Mouse (Mus musculus): ENCODE measurements around the gene Cd99l2. TPM values are rescaled to one million over a fixed set of nuclear protein-coding genes. Genes with fewer than 3 reads are reported as not detected.

Gene Cd99l2
- polyA plus RNA-seq, 1 experiment from 2014 or later = 17.0 TPM

DNA sequence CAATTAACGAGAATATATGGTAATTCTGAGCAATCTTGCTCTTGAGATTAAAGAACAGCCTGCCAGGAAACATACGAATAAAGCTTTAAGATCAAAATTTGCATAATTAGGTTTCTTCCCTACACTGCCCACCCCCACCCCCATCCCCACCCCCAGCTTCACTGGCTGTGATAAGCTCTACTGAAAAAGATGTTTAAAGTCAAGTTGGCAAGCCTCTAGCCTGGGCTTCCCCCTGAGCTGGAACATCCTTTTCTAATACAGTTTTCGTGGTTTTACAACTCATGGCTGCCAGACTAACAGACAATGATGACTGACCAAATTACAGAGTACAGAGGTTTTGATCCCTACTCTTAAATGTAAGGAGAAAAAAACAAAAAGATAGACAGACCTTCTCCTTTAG is 17.6 kb downstream of the Cd99l2 start:
- Histone ChIP-seq H3K9me3 (ENCODE audit: low read length) (no peaks in the 10 kb centered on the region), H3K4me2 (replicated peaks; ENCODE audit: low read depth, low read length) (no peak overlapping the region), H3K4me3 (ENCODE audit: low read depth, low read length) (no peak overlapping the region), H3K9ac (replicated peaks; ENCODE audit: low read depth) (no peak overlapping the region), H3K4me1 (ENCODE audit: insufficient read depth, low read depth, low read length) (no peaks in the 10 kb centered on the region), H3K36me3 (ENCODE audit: insufficient read depth, low read length) (no peaks in the 10 kb centered on the region), H3K27me3 (replicated peaks; ENCODE audit: insufficient read depth, low read length) (no peaks in the 10 kb centered on the region), H3K27ac (ENCODE audit: low read length) (no peak overlapping the region)
- ATAC-seq (no peak), DNase-seq (ENCODE audit: low spot score) (no peak)
- TF ChIP-seq CTCF (IDR thresholded peaks at IDR 0.05) (no peak), EP300 (IDR thresholded peaks at IDR 0.05) (no peak)
- 84% methylated on average over 3 of the region's 3 CpGs for WGBS

DNA sequence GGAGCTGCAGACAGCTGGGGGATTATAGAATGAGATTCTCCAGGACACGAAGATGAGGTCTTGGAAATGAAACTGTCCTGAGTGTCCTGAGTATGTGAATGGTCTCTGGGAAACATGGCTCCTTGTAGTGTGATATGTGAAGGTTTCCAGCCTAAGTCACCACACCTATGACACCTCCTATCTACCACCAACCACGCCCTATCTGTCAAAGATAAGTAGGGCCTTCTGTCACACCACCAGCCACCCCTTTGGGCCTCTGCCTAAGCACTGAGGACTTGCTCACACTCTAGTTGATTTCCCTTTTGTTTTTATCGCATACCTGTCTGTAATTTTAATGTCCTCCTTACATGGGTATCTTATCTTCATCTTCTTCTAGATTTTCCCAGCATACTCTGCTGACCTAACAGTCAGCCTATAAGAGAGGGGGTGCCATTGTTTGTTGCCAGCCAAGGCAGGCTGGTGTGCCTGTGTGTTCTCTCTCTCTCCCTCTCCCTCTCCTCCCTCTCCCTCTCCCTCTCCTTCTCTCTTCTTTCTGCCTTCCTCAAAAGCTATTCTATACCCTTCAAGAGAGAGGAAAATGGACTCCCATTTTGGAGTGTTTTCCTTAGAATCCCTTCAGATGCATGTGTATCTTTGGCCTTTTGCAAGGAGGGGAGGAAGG is 18.2 kb downstream of the Cd99l2 start:
- WGBS = 82% methylated on average over 3 of the region's 3 CpGs
- ATAC-seq = no peak
- H3K4me1 ChIP-seq (ENCODE audit: insufficient read depth, low read depth, low read length) = no peaks in the 10 kb centered on the region

DNA sequence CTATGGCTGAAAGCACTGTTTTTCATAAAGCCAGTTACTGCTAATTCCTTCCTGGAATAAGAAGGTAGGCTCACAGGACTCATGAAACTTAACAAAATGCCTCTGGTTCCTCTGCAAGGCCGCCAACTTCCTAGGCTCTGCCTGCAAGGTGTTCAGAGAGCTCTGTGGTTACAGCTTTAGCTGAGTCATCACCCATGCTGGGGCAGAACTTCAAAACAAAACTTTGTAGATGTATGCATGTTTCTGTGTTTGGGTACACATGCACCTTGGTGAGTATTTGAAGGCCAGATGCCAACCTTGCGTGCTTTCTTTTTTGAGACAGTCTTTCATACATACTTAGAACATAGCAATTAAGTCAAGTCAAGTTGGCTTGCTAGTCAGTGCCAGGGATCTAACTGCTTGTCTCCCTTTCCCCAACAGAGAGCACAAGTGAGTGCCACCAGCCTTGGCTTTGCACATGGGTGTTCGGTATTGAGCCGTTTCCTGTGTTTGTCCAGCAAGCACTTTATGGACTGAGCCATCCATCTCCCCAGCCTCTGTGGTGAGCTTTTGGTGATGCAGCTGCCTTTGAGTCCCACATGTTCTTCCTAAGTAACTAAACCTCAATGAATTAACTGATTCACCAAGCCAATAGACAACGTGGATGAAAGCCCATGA is 23.9 kb downstream of the Cd99l2 start:
- H3K9ac ChIP-seq (replicated peaks; ENCODE audit: low read depth) = no peak overlapping the region
- no peak overlapping the region for H3K4me3 ChIP-seq (ENCODE audit: low read depth, low read length)
- H3K4me1 ChIP-seq (ENCODE audit: insufficient read depth, low read depth, low read length) = no peaks in the 10 kb centered on the region
- ATAC-seq = no peak
- no peaks in the 10 kb centered on the region for H3K9me3 ChIP-seq (ENCODE audit: low read length)
- H3K27me3 ChIP-seq (replicated peaks; ENCODE audit: insufficient read depth, low read length) = no peaks in the 10 kb centered on the region
- H3K4me2 ChIP-seq (replicated peaks; ENCODE audit: low read depth, low read length) = no peak overlapping the region
- H3K36me3 ChIP-seq (ENCODE audit: insufficient read depth, low read length) = no peaks in the 10 kb centered on the region
- no peak overlapping the region for H3K27ac ChIP-seq (ENCODE audit: low read length)
- no peak for DNase-seq (ENCODE audit: low spot score)
- WGBS = 80% methylated on average over 5 of the region's 5 CpGs
- TF ChIP-seq EP300 (IDR thresholded peaks at IDR 0.05) (no peak), CTCF (IDR thresholded peaks at IDR 0.05) (no peak)

More for the DNA sequence above, 18.2 kb downstream of the Cd99l2 start:
- no peak overlapping the region for H3K27ac ChIP-seq (ENCODE audit: low read length)
- H3K36me3 ChIP-seq (ENCODE audit: insufficient read depth, low read length) = no peaks in the 10 kb centered on the region
- H3K9ac ChIP-seq (replicated peaks; ENCODE audit: low read depth) = no peak overlapping the region
- no peak overlapping the region for H3K4me2 ChIP-seq (replicated peaks; ENCODE audit: low read depth, low read length)
- DNase-seq (ENCODE audit: low spot score) = no peak
- TF ChIP-seq CTCF (IDR thresholded peaks at IDR 0.05) (no peak), EP300 (IDR thresholded peaks at IDR 0.05) (no peak)
- no peak overlapping the region for H3K4me3 ChIP-seq (ENCODE audit: low read depth, low read length)
- no peaks in the 10 kb centered on the region for H3K27me3 ChIP-seq (replicated peaks; ENCODE audit: insufficient read depth, low read length)
- H3K9me3 ChIP-seq (ENCODE audit: low read length) = no peaks in the 10 kb centered on the region

DNA sequence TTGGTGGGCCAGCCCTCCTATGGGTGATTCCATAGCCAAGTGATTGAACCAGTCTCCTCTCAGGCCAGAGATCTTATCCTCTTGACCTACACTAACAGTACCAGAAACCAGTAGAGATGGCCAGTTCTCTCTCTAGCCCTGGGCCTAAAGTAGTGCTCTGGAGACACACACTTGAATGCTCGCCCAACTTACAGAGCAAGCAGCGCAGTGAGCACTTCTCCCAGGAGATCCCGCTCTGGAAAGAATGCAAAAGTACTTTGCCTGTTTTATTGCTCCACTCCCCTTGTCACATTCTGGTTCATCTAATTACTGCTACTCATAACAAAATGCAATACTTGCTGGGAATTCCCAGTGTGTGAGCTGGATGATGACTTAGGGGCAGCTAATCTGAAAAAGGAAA is 25.2 kb downstream of the Cd99l2 start:
- H3K27me3 ChIP-seq (replicated peaks; ENCODE audit: insufficient read depth, low read length) = no peaks in the 10 kb centered on the region
- WGBS = 80% methylated on average over 3 of the region's 3 CpGs
- no peak overlapping the region for H3K27ac ChIP-seq (ENCODE audit: low read length)
- no peak for TF ChIP-seq CTCF (IDR thresholded peaks at IDR 0.05)
- no peak for TF ChIP-seq EP300 (IDR thresholded peaks at IDR 0.05)
- DNase-seq (ENCODE audit: low spot score) = no peak
- H3K4me2 ChIP-seq (replicated peaks; ENCODE audit: low read depth, low read length) = no peak overlapping the region
- no peak overlapping the region for H3K4me3 ChIP-seq (ENCODE audit: low read depth, low read length)
- H3K4me1 ChIP-seq (ENCODE audit: insufficient read depth, low read depth, low read length) = no peaks in the 10 kb centered on the region
- ATAC-seq = no peak
- no peak overlapping the region for H3K9ac ChIP-seq (replicated peaks; ENCODE audit: low read depth)
- no peaks in the 10 kb centered on the region for H3K9me3 ChIP-seq (ENCODE audit: low read length)
- H3K36me3 ChIP-seq (ENCODE audit: insufficient read depth, low read length) = no peaks in the 10 kb centered on the region

DNA sequence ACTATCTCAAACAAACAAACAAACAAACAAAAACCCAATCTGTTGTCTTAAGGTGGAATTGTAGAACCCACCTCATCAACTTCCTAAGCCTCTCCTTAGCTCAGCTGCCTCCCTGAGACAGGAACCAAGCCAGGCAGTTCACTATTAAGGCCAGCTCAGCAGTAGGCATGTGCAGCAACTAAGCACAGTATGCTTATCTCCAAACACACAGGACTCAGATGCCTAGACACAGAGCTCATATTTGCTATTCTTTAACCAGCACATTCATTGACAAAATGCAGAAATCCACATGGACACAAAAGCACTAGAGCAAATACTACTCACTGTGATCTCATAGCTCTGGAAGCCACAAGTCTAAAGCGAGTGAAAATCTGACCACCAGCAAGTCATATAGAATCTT is 27.2 kb downstream of the Cd99l2 start:
- H3K9me3 ChIP-seq (ENCODE audit: low read length) = no peaks in the 10 kb centered on the region
- no peaks in the 10 kb centered on the region for H3K27me3 ChIP-seq (replicated peaks; ENCODE audit: insufficient read depth, low read length)
- 55% methylated on average over 1 of the region's 1 CpGs for WGBS
- no peak overlapping the region for H3K4me2 ChIP-seq (replicated peaks; ENCODE audit: low read depth, low read length)
- ATAC-seq (no peak), DNase-seq (ENCODE audit: low spot score) (no peak)
- no peaks in the 10 kb centered on the region for H3K4me1 ChIP-seq (ENCODE audit: insufficient read depth, low read depth, low read length)
- H3K4me3 ChIP-seq (ENCODE audit: low read depth, low read length) = no peak overlapping the region
- TF ChIP-seq CTCF (IDR thresholded peaks at IDR 0.05) (no peak), EP300 (IDR thresholded peaks at IDR 0.05) (no peak)
- H3K9ac ChIP-seq (replicated peaks; ENCODE audit: low read depth) = no peak overlapping the region
- no peaks in the 10 kb centered on the region for H3K36me3 ChIP-seq (ENCODE audit: insufficient read depth, low read length)
- H3K27ac ChIP-seq (ENCODE audit: low read length) = no peak overlapping the region

DNA sequence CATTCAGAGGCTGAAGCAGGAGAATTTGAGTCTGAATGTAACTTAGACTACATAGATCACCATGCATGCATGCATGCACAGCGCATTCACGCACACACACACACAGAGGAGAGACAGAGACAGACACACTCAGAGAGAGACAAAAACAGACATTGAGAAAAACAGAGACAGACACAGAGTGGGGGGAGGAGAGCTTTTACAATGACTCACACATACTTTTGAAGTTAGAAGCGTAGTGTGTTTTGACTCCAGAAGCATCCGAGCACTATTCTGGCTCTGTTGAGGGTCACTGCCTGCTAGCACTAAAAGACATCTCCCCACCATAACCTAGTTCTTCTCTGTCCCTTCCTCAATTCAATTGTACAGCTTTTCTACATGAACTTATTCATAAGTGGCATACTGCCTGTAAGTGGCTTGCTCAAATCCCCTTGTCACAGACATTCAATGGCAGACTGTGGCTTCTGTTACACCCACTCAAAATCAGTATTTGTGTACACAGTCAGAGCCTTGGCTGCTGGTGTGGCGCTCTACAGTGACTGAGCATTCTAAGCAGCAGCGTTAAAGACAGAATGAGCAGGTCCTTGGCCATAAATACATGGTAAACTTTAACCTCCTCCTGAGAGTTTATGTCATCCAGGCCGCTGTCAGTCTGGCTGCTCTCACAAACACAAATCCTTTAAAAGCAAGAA is 28.4 kb downstream of the Cd99l2 start:
- no peak overlapping the region for H3K4me3 ChIP-seq (ENCODE audit: low read depth, low read length)
- DNase-seq (ENCODE audit: low spot score) = peak; percentile 7
- no peaks in the 10 kb centered on the region for H3K36me3 ChIP-seq (ENCODE audit: insufficient read depth, low read length)
- no peak overlapping the region for H3K9ac ChIP-seq (replicated peaks; ENCODE audit: low read depth)
- WGBS = 55% methylated on average over 7 of the region's 7 CpGs
- H3K27me3 ChIP-seq (replicated peaks; ENCODE audit: insufficient read depth, low read length) = no peaks in the 10 kb centered on the region
- H3K27ac ChIP-seq (ENCODE audit: low read length) = no peak overlapping the region
- no peak for TF ChIP-seq CTCF (IDR thresholded peaks at IDR 0.05)
- no peak for TF ChIP-seq EP300 (IDR thresholded peaks at IDR 0.05)
- H3K9me3 ChIP-seq (ENCODE audit: low read length) = no peaks in the 10 kb centered on the region
- peak; percentile 47; the same call in 1 of the 2 replicates for ATAC-seq
- no peak overlapping the region for H3K4me2 ChIP-seq (replicated peaks; ENCODE audit: low read depth, low read length)
- no peaks in the 10 kb centered on the region for H3K4me1 ChIP-seq (ENCODE audit: insufficient read depth, low read depth, low read length)
